Mouse (Mus musculus) midbrain, postnatal 0 days (tissue): Measurements from ENCODE around the gene Gm11564. TPM values are rescaled to one million over a fixed set of nuclear protein-coding genes. Genes with fewer than 3 reads are reported as not detected.
"Not testable (repeated sequence)": the region's sequence is repeated elsewhere in the genome, so short reads cannot be mapped to it uniquely, and the experiment has no call there.

Source experiments
- ATAC-seq: fragments of 200-750 bp; cut with Nextera tagmentation; 2 replicates; pipeline ENCODE4 v1.8.0; 2017; ENCODE audit warnings: moderate number of reproducible peaks, mild to moderate bottlenecking, moderate TSS enrichment, moderate library complexity; ENCODE audit not compliant: low FRiP score
- DNase-seq: peaks from one replicate; pipeline ENCODE4 v3.0.0-alpha.2; 2015; ENCODE audit warnings: low spot score
- H3K27ac ChIP-seq: fragments of 300-500 bp; sonication (generic); 2 replicates; pipeline ENCODE4 v1.5.1; 2014; ENCODE audit warnings: low read depth, mild to moderate bottlenecking, low read length, mixed read lengths
- H3K27me3 ChIP-seq: fragments of 300-500 bp; sonication (generic); 2 replicates; pipeline ENCODE4 v1.6.1; 2014; ENCODE audit warnings: low read length, control low read depth, mixed read lengths; ENCODE audit not compliant: insufficient read depth
- H3K36me3 ChIP-seq: fragments of 300-500 bp; sonication (generic); 2 replicates; pipeline ENCODE4 v1.6.1; 2014; ENCODE audit warnings: low read length, control low read depth, mixed read lengths; ENCODE audit not compliant: insufficient read depth
- H3K4me1 ChIP-seq: fragments of 300-500 bp; sonication (generic); 2 replicates; pipeline ENCODE4 v1.6.1; 2014; ENCODE audit warnings: mild to moderate bottlenecking, control low read depth, antibody characterized with exemption, low read length, mixed read lengths; ENCODE audit not compliant: insufficient read depth
- H3K4me2 ChIP-seq: fragments of 300-500 bp; sonication (generic); 2 replicates; pipeline ENCODE4 v1.6.1; 2014; ENCODE audit warnings: low read depth, mild to moderate bottlenecking, low read length, mixed read lengths; ENCODE audit not compliant: poor library complexity, severe bottlenecking
- H3K4me3 ChIP-seq: fragments of 300-500 bp; sonication (generic); 2 replicates; pipeline ENCODE4 v1.5.1; 2014; ENCODE audit warnings: low read depth, mild to moderate bottlenecking, low read length, moderate library complexity
- H3K9ac ChIP-seq: fragments of 300-500 bp; sonication (generic); replicated peaks from 2 replicates; pipeline ENCODE4 v1.6.1; 2014; ENCODE audit warnings: mild to moderate bottlenecking, low read length, moderate library complexity, mixed read lengths; ENCODE audit not compliant: poor library complexity, severe bottlenecking
- H3K9me3 ChIP-seq: fragments of 300-500 bp; sonication (generic); 2 replicates; pipeline ENCODE4 v1.6.1; 2016; ENCODE audit warnings: low read length, control low read depth
- CTCF ChIP-seq: IDR thresholded peaks from 2 replicates; pipeline ENCODE4 v1.5.1; 2016; ENCODE audit warnings: antibody characterized with exemption, mild to moderate bottlenecking
- WGBS: fragments of 180-500 bp; shearing (Covaris S2); extraction: QIAGEN DNeasy Blood & Tissue Kit; methylation state at CpG from one replicate; pipeline ENCODE4 v1.1.7; 2014; 5-methylcytosine and 5-hydroxymethylcytosine counted together
- polyA plus RNA-seq: library from polyadenylated mRNA; unstranded; fragments of >200 nt; fragmentation: Nextera tagmentation; extraction: Ambion mirVana; gene quantifications from 2 replicates; pipeline ENCODE4 v1.2.1, GENCODE M21; 2015
- total RNA-seq: library from RNA; depleted of rRNA; stranded (reverse); fragments of >200 nt; gene quantifications from 2 replicates; pipeline ENCODE4 v1.2.3, GENCODE M21; 2014; rRNA removed

The Gm11564 gene
- total RNA-seq (not detected in 2 replicates), polyA plus RNA-seq (not detected in 2 replicates)

- H3K27ac ChIP-seq, H3K9me3 ChIP-seq, H3K36me3 ChIP-seq, DNase-seq, H3K9ac ChIP-seq, ATAC-seq, H3K4me2 ChIP-seq, H3K4me3 ChIP-seq, H3K27me3 ChIP-seq, H3K4me1 ChIP-seq: not testable (repeated sequence)
- WGBS, result 85% methylated on average over 2 of the region's 2 CpGs
Measured at GRCm38 (mm10) chr11:99815566-99815965, at the start of gene Gm11564. Gm11564 (minus strand) TSS chr11:99815666.

GRCm38 (mm10) chr11:99864176-99864575 is 48.7 kb upstream of the Gm11564 start, which contains the start of gene Gm11559:
Gm11559 (plus strand) TSS chr11:99864476.
- H3K36me3 ChIP-seq, result not testable (repeated sequence)
- WGBS, result 63% methylated on average over 1 of the region's 1 CpGs

DNA sequence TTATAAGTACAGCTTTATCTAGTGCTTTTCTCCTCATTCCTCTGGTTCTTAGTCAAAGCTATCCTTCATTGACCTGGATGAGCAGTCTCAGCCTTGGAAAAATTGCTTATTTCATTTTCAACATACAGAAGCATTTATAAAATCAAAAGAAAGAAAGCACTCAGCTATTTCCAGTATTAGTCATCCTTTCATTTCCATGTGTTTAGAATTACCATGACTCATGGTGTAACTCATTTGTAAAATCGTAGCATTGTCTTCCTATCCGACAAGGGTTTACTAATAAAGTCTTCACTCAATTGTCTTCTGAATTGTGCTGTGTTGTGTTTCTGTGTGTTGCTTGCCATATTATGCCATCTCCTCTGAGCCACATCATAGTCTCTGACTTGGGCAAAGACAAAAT is 43.3 kb upstream of the Gm11564 start:
- Histone ChIP-seq H3K27ac (no peak overlapping the region), H3K9ac (no peak overlapping the region), H3K9me3 (no peaks in the 10 kb centered on the region), H3K4me3 (no peak overlapping the region), H3K36me3 (no peaks in the 10 kb centered on the region), H3K4me2 (no peak overlapping the region), H3K4me1 (no peaks in the 10 kb centered on the region), H3K27me3 (no peaks in the 10 kb centered on the region)
- TF ChIP-seq CTCF, result no peak
- DNase-seq (no peak), ATAC-seq (no peak)
- WGBS, result 73% methylated on average over 2 of the region's 2 CpGs

More at GRCm38 (mm10) chr11:99864176-99864575, 48.7 kb upstream of the Gm11564 start, which contains the start of gene Gm11559:
- not testable (repeated sequence) for ATAC-seq, H3K27me3 ChIP-seq, H3K4me3 ChIP-seq, H3K9me3 ChIP-seq, DNase-seq, H3K4me2 ChIP-seq, H3K9ac ChIP-seq, H3K27ac ChIP-seq, H3K4me1 ChIP-seq

GRCm38 (mm10) chr11:99857617-99858016 is 42.2 kb upstream of the Gm11564 start, which contains the start of gene Gm11568:
Gm11568 (plus strand) TSS chr11:99857917.
- H3K9me3 ChIP-seq, result no peaks in the 10 kb centered on the region
- 88% methylated on average over 2 of the region's 2 CpGs for WGBS

GRCm38 (mm10) chr11:99854121-99854520 is 38.7 kb upstream of the Gm11564 start:
- 0 out of 2 replicates have a peak, but pooled peaks have one; percentile 23 for ATAC-seq
- no peaks in the 10 kb centered on the region for H3K9me3 ChIP-seq
- TF ChIP-seq CTCF, result peak; percentile 77
- no peaks in the 10 kb centered on the region for H3K36me3 ChIP-seq
- H3K4me1 ChIP-seq, result no peaks in the 10 kb centered on the region
- H3K9ac ChIP-seq, result no peak overlapping the region
- H3K4me2 ChIP-seq, result no peak overlapping the region
- H3K27me3 ChIP-seq, result no peaks in the 10 kb centered on the region
- DNase-seq, result peak; percentile 65
- H3K27ac ChIP-seq, result no peak overlapping the region
- WGBS, result 54% methylated on average over 3 of the region's 3 CpGs
- no peak overlapping the region for H3K4me3 ChIP-seq

More at GRCm38 (mm10) chr11:99857617-99858016, 42.2 kb upstream of the Gm11564 start, which contains the start of gene Gm11568:
- H3K36me3 ChIP-seq, result no peaks in the 10 kb centered on the region
- ATAC-seq (no peak), DNase-seq (no peak)
- H3K4me2 ChIP-seq, result no peak within 1 kb of the TSS
- no peak for TF ChIP-seq CTCF
- H3K27ac ChIP-seq, result no peak within 1 kb of the TSS
- no peak within 1 kb of the TSS for H3K9ac ChIP-seq
- H3K27me3 ChIP-seq, result no peaks in the 10 kb centered on the region
- no peaks in the 10 kb centered on the region for H3K4me1 ChIP-seq
- H3K4me3 ChIP-seq, result no peak within 1 kb of the TSS

DNA sequence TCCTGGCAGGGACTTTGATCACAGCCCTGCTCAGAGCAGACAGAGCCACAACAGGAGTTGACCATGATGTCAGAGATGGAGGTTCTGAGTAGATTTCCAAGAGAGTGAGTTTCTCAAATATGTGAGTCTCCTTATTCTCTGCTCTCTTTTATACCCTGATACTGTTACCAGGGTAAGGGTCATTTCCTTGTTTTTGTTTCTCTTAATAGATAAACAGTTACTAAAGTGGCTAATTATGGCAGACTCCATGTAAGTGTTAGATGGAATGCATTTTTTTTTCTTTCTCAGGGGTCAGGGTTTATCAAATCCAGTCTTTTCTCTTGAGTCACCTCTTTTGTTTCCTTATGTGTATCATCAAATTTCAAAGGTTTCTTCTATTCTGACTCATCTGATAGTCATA is 36.0 kb upstream of the Gm11564 start, which contains the start of gene Krtap4-16:
Gene Krtap4-16 (minus strand): TSS at position 101 of the 400 bp plus-strand sequence.
- TF ChIP-seq CTCF, result no peak
- no peak for ATAC-seq
- no peak within 1 kb of the TSS for H3K9ac ChIP-seq

More for the DNA sequence above, 36.0 kb upstream of the Gm11564 start, which contains the start of gene Krtap4-16:
- no peaks in the 10 kb centered on the region for H3K27me3 ChIP-seq
- no peak within 1 kb of the TSS for H3K4me3 ChIP-seq
- H3K4me2 ChIP-seq, result no peak within 1 kb of the TSS
- H3K36me3 ChIP-seq, result no peaks in the 10 kb centered on the region
- H3K27ac ChIP-seq, result no peak within 1 kb of the TSS
- DNase-seq, result no peak
- H3K4me1 ChIP-seq, result no peaks in the 10 kb centered on the region
- no peaks in the 10 kb centered on the region for H3K9me3 ChIP-seq
